Mouse (Mus musculus) heart, postnatal 0 days (tissue): ENCODE results near the gene Prdm5.

Experiments
- CTCF ChIP-seq: IDR thresholded peaks from 2 replicates; pipeline ENCODE4 v1.5.1; 2016; ENCODE audit warnings: antibody characterized with exemption, control low read depth, low read depth
- EP300 ChIP-seq: IDR thresholded peaks from 2 replicates; pipeline ENCODE4 v1.6.1; 2016; ENCODE audit warnings: antibody characterized with exemption, low read depth

DNA sequence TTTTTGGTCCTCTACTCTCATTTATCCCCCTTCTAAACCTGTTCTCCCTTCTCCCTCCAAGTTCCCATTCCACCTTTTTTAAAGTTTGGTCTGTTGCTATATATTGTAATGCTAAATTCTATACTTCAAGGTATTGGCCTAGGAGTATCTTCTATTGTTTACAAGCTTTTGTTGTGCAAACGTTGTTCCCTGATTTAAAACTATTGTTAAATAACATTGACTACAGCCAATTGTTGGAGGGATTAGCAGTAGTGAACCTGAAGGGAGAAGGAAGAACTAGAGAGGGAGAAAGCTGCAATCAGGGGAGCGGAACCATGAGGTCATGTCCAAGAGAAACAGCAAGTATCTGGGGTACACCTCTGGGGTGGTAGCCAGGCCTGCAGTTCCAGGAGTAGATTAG lies 18.5 kb downstream of the Prdm5 start:
- TF ChIP-seq CTCF (no peak), EP300 (no peak)
